Mouse (Mus musculus) testis, adult 2 months (tissue): ENCODE measurements at regions not wholly inside any gene's neighbourhood (a gene's known extent, or its start where the extent isn't known, plus 50 kb on each side); places are given as distances from the start of the nearest gene placed in this dataset.

Experiments
- CTCF ChIP-seq: fragments of 200-500 bp; IDR thresholded peaks from 2 replicates; pipeline ENCODE4 v1.5.1; 2012; ENCODE audit warnings: low read depth, mild to moderate bottlenecking, inconsistent platforms, low read length, moderate library complexity; ENCODE audit not compliant: control insufficient read depth, insufficient read depth, insufficient replicate concordance
- POLR2A ChIP-seq: fragments of 200-500 bp; IDR thresholded peaks from 2 replicates; pipeline ENCODE4 v1.6.1; 2012; ENCODE audit warnings: low read depth, mild to moderate bottlenecking, inconsistent platforms, low read length, moderate library complexity; ENCODE audit not compliant: control insufficient read depth

DNA sequence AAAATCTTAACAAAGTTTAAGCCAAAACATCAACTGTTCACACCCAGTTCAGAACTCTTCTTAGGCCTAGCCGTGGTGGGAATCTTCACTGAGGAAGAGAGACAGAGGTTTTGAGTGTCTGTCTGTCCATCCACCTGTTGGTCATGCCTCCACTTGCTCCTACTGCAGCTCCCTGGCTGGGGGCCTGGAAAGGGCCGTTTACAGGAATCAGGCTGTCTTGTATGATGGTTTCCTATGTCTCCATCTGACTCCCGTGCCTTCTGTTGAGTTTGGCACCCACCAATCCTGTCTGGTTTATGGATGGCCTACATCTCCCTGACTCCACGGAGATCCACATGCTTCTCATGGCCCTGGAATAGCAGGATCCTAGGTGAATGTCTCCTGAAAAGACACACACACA, 166.1 kb downstream of the Fam43a start:
- TF ChIP-seq CTCF = no peak
- no peak for TF ChIP-seq POLR2A
